Mouse (Mus musculus): ENCODE results near the gene Rps10.

The Rps10 gene

DNA sequence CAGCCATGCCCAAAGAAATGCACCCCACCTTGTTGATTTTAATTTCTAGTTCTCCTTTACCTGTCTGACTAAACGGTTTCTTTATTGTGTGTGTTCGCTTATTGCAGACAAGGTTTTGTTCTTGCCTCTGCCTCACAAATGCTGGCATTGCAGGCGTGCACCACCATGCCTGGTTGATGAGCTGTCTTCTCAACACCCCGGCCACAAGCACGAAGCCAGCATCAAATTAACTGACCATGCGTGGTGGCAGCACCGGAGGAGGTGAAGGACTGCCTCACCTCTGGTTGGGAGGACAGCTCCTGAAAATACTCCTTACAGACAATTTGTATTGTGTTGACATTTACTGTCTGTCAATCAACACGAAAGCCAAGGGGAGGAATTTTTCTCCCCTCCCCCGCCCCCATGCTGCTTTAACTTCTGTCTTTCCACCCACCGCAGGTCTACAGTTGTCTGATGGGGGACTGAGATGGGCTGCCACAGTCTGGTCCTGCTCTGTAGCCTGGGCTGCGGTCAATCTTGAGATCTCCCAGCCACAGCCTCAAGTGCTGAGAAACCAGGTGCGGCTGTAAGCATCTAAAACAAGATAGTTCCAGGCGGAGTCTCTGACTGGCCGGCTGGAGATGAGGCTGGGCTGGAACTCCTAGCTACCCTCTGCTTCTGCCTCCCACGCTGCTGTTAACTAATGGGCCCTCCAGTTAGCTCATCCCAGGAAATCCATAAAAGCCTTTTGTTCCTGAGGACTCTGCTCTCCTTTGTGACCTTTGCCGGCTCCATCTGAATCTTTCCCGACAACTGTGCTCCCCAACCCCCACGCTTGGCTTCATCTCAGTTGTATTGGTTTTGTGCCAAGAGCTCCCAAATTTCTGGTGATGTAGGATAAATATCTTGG, at the start of gene Rps10:
Gene Rps10, minus strand, starts transcription at position 538 of the 889 bp plus-strand sequence.
- in situ Hi-C loops (cut with MboI; ENCODE audit: low pct_unique_long_range_greater_than_20kb in 1 of 2, low sequenced_read_pairs in 2 of 2, unreplicated experiment in 1 of 2), result no loop called here

DNA sequence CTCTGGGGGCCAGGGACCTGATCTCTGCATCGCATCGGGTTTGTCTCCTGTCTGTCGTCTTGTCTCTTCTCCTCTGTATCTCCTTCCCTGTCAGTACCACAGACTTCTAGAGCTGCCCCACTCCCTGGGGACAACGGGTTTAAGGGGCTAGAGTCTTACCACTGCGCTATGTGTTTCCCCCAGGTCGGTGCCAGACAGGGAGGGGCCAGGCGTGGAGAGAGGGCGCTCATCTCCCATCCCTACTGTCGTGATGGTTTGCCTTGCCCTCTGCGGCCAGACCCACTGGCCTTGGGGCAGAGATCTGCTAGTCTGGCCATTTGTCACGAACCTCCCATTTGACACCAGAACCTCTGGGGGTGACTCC, 49.1 kb upstream of the Rps10 start:
- in situ Hi-C loops (cut with MboI; ENCODE audit: low pct_unique_long_range_greater_than_20kb in 1 of 2, low sequenced_read_pairs in 2 of 2, unreplicated experiment in 1 of 2), result no loop called here

DNA sequence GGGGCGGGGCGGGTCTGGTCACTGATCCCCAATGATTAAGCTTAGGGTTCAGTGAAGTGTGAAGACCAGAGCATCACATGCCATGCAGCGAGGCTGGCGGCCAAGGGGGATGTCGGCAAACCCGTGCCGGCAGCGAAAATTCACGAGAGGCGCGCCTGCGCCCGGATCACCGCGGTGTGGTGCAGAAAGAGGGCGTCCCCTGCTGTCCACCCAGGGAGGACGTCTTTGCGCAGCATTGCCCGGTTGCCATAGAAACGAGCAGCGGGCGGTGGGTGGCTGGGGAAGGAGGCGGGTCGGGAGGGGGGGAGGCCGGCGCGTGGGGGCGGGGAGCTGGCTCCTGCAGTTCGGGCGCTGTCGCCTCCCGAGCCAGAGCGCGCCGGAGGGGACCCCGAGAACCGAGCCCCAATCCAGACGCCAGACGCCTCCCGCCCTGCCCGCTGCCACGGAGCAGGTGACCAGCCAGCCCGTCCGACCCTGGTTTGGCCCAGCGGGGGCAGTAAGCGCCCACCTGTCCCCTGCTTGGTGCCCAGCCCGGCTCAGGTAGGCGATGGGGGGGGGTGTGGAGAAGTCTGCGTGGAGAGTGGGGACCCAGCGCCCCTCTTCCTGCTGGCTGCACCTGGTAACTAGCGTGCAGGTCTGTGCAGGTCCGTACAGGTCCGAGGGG, 48.5 kb upstream of the Rps10 start:
- in situ Hi-C loops (cut with MboI; ENCODE audit: low pct_unique_long_range_greater_than_20kb in 1 of 2, low sequenced_read_pairs in 2 of 2, unreplicated experiment in 1 of 2), result no loop called here

DNA sequence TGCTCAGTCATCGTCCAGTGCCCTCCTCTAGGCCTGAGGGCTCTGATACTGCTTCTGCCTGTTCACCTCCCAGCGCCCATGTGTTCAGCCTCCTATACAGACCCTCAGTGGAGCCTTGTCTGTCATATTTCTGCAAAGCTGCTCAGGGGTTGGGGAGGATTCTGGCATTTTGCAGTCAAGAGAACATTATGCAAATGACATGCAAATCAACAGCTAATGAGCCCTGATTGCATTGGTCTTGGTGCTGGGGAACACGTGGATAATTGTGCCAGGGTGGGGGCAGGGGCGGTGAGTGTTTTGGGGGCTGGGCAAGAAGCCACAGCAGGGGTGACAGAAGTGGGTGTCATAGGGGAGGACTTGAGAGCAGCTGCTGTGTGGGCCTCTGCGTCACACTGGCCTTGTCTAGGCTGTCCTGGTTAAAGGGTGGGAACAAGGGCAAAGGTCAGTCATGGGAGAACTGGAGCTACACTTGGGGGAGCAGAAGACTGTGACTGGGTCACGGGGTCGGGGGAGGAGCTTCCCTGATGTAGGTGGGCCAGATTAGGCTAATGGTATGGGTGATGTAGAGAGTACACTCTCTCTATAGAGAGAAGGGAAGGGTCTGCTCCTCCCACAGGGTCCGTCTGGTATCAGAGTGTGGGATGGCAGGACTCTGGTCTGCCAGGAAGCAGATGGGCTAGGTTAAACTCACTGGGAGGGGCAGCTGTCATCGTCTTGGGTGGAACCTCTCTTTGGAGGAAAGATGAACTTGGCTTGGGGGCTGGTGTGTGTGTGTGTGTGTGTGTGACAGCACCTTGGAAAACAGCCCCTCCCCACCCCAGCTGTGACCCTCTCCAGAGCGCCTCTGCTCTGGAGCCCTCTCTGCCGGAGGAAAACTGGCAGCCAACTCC, 42.7 kb upstream of the Rps10 start:
- in situ Hi-C loops (cut with MboI; ENCODE audit: low pct_unique_long_range_greater_than_20kb in 1 of 2, low sequenced_read_pairs in 2 of 2, unreplicated experiment in 1 of 2), result no loop called here

DNA sequence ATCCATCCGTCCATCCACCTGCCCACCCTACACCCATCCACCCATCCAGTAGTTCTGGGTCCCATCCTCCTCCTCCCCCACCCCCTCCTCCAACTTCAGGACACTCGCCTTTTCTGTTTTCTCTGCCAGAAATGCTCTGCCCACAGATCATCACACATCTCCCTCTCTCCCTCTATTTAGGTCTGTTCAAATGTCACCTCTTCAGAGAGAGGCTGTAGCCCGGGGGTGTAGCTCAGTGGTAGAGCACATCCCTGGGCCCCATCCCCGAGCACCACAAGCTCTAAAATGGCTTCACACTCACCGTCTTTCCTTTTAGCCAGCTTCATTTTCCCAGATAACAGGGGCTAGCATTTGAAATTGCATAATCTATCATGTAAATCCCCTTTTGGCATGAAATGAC, 41.3 kb upstream of the Rps10 start:
- in situ Hi-C loops (cut with MboI; ENCODE audit: low pct_unique_long_range_greater_than_20kb in 1 of 2, low sequenced_read_pairs in 2 of 2, unreplicated experiment in 1 of 2), result no loop called here

DNA sequence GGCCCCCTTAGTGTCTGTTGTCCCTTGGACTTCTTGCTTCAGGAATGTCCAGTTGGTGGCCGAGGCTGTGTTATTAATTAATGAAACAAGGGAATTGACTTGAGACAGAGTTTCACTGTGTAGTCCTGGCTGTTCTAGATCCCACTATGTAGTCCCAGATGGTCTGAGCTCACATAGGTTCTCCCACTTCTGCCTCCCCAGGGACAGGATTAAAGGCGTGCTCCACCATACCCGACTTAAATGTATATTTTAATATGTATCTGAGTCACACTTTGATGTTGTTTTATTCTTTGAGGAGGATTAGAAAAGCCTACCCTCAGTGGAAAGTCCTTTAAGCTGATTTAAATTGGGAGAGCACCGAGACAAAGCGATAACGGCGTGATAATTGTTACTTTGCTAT, 39.8 kb upstream of the Rps10 start:
- in situ Hi-C loops (cut with MboI; ENCODE audit: low pct_unique_long_range_greater_than_20kb in 1 of 2, low sequenced_read_pairs in 2 of 2, unreplicated experiment in 1 of 2), result no loop called here

DNA sequence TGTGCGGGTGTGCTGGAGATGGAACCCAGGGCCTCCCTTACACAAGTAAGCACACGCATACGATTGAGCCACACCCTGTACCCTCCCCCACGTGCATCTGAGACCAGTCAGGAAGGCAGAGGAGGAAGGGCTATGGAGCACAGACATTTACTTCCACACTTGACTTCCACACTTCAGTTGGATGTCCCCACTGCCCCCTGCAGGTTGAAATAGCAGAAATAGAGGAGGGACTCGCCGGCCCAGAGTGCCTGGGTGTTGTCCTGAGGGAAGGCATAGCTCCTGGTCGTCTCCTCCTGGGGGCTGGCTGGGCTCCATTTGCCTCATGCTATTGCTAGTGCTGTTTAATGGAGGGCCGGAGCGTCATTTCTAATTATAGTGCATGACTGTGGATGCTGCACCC, 39.0 kb upstream of the Rps10 start:
- in situ Hi-C loops (cut with MboI; ENCODE audit: low pct_unique_long_range_greater_than_20kb in 1 of 2, low sequenced_read_pairs in 2 of 2, unreplicated experiment in 1 of 2), result no loop called here

DNA sequence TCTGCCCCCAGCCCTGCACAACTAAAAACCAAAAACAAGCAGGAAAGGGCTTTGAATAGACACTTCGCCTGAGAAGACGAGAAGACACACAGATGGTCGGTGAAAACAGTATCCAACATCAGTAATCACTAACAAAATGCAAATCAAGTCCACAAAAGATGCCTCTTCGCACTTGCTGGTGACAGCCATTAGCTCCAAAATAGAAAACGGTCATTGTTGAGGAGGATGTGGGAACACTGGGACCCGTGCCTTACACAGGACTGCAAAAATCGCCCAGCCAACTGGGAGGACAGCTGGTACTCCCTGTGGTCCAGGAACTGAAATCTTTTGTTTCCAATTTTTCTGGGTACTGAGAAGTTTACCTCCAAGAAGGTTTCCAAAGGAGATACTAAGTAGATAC, 37.5 kb upstream of the Rps10 start:
- in situ Hi-C loops (cut with MboI; ENCODE audit: low pct_unique_long_range_greater_than_20kb in 1 of 2, low sequenced_read_pairs in 2 of 2, unreplicated experiment in 1 of 2), result no loop called here

DNA sequence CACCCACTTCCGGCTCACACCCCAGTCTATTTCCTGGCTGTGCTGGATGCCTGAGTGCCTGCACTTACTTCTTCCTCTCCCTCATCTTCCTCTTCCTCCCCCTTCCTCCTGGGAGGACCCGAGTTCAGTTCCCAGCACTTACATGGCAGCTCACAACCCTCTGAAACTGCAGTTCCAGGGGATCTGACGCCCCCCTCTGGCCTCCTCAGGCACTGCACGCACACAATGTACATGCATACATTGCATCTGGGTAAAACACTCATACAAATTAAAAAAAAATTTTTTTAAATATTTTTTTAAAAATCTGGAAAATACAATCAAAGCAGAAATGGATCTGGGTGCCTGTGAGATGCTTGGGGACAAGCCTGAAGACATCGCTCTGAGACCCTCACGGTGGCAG, 35.3 kb upstream of the Rps10 start:
- in situ Hi-C loops (cut with MboI; ENCODE audit: low pct_unique_long_range_greater_than_20kb in 1 of 2, low sequenced_read_pairs in 2 of 2, unreplicated experiment in 1 of 2), result no loop called here

DNA sequence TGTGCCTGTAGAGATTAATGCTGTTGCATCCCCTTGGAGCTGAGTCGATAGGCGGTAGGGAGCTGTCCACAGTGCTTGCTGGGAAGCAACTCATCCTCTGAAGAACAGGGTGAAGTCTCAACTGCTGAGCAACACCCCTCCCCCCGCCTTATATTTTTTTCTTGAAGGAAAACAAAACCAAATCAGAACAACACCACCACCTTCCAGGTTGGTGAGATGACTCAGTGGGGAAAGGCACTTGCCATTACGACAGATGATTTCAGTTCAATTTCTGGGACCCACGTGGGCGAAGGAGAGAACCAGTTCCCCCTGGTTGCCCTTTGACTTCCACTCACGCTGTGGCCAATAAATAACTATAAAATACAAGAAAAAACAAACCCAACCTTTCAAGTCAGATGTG, 22.3 kb upstream of the Rps10 start:
- in situ Hi-C loops (cut with MboI; ENCODE audit: low pct_unique_long_range_greater_than_20kb in 1 of 2, low sequenced_read_pairs in 2 of 2, unreplicated experiment in 1 of 2), result no loop called here

DNA sequence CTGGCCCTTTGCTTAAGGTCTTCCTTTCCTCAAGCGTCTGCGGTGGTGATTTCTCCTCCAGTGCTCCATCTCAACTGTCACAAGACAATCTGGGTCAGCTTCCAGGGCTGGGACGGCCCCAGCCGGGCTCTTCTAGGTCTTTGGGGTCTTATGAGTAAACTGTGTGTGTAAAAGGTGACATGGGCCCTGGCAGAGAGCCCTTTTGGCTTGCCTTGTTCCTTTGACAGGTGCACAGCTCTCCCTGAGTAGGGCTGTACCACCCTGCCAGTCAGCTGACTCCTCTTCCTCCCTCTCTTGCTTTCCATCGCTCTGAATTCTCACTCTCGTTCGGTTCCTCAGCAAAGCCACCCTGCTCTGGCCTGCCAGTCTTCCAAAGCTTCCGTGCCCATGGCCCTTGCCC, 20.7 kb upstream of the Rps10 start:
- in situ Hi-C loops (cut with MboI; ENCODE audit: low pct_unique_long_range_greater_than_20kb in 1 of 2, low sequenced_read_pairs in 2 of 2, unreplicated experiment in 1 of 2), result no loop called here

DNA sequence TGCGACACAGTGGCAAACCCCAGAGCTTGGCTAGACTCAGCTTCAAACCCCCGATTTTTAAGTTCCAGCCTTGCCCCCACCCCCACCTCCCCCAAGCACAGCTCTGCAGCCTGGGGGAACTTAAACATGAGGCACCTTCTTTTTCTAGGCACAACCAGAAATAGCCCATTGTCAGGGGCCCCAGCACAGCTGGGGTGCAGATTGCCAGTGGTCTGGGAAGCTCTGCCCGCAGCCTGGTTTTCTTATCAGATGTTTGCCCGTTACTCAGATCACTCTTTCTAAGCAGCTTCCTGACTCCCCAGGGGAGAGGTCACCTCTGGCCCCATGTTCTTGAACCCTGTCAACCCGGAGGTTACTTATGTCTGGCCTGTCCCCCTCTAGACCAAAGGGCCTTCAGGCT, 19.9 kb upstream of the Rps10 start:
- in situ Hi-C loops (cut with MboI; ENCODE audit: low pct_unique_long_range_greater_than_20kb in 1 of 2, low sequenced_read_pairs in 2 of 2, unreplicated experiment in 1 of 2), result no loop called here

DNA sequence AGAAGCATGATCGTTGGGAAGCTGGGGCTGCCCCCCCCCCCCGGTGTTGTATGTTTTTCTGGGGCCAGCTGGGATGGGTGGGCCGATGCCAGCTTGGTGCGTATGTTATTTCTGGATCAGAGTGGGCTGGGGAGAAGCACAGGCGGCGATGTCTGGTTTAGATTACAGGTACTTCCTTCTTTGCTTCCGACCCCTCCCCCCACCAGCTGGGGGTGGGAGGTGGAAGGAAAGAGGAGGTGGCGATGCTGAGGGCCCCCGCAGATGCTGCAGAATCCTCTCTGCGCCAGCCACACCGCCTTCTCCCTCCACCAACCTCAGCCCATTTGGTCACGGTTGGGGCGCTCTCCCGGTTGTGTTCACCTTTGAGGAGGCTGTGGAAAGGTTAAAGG, 19.5 kb upstream of the Rps10 start:
- in situ Hi-C loops (cut with MboI; ENCODE audit: low pct_unique_long_range_greater_than_20kb in 1 of 2, low sequenced_read_pairs in 2 of 2, unreplicated experiment in 1 of 2), result no loop called here

DNA sequence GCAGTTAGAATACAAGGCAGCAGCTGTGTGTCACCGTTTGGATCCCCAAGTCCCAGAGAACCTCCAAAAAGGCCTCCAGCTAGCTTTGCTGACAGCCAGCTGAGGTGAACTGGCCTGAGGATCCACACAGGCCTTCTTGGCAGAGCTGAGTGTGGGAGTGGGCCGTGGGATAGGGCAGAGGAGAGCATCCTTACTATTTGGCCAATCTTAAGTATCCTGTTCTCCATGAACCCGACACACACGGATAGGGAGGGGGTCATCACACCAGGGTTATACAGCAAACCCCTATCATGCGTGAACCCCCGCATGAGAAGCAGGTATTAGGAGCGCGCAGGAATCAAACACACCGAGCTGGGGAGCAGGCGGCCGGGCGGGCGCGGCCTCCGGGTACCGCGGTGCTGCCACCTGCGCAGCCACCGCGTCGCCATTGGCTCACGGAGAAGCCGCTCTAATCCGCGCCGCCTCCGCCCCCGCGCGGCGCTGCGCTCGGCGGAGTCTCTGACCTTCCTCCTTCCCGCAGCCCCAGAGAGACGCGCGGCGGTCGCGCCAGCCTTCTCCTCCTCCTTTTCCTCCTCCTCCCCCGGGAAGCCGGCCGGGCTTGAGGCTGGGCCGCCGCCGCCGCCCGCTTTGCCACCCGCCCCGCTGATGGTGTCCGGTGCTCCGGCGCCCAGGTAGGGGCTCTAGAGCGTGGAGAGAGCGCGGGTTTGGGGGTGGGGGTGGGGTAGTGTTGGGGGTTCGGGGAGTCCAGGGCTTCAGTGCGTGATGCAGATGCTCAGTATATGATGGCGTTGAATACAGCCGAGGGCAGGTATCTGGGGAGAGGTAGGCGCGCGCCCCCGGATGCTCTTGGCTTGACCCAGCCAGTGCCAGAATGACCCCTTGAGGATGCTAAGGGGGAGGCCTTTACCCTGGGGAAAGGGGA, 18.9 kb upstream of the Rps10 start, which contains the start of gene Pacsin1:
Gene Pacsin1, plus strand, starts transcription at position 421 of the 922 bp plus-strand sequence.
- in situ Hi-C loops (cut with MboI; ENCODE audit: low pct_unique_long_range_greater_than_20kb in 1 of 2, low sequenced_read_pairs in 2 of 2, unreplicated experiment in 1 of 2), result no loop called here

DNA sequence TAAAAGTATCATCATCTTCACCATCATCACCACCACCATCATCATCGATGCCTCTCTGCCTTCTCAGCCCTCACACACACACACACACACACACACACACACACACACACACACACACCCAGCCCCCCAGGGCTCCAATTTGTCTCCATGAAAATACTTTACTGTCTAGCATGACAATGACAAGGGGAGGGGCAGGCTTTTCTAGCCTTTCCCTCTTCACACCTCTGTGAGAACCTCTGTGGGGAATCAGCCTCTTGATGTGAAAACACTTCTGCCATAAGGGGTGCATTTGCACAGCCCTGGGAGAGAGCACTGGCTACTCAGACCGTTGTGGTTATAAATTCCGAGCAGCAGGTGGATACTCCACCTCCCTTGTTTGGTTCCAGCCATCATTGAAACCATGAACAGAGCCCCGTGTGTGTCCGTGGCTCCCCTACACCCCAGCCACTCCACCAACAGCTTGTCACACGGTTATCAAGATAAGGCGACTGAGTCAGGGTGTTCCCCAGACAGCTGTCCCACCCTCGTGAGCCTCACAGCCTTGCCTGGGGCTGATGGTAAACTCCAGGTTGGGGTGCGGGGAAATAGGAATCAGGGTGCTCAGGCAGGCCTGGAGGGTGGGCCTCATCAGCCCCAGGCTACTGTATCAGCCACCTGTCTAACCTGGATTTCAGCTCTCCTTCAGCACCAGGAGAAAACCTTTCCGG, 16.9 kb upstream of the Rps10 start:
- in situ Hi-C loops (cut with MboI; ENCODE audit: low pct_unique_long_range_greater_than_20kb in 1 of 2, low sequenced_read_pairs in 2 of 2, unreplicated experiment in 1 of 2), result no loop called here

DNA sequence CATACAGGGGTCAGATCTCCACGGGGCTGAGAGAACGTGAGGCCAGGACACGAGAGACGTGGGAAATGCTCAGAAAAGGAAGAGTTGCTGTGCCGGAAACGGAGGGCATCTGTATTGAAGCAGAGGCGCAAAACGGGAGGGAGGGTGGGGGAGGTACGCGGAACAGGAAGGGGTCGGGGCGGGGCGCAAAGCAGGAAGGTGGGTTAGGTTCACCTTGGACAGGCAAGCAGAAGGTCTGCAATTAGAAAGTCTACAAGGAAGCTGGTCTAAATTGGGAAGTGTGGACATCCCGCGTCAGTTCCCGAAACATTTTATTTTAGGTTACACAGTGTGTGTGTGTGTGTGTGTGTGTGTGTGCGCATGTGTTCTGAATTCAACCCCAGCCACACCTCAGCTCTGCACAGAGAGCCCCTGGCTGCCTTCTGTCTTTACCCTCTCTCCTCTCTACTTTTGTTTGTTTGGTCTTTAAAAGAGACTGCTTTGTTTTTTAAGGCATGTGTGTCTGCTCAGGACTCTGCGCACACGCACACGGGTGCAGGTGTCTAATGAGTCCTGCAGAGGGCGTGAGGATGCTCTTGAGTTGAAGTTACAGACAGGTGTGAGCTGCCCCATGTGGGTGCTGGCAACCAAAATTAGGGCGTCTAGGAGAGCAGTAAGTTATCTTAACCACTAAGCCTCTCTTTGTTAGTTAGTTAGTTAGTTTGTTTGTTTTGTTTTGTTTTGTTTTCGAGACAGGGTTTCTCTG, 15.7 kb upstream of the Rps10 start:
- in situ Hi-C loops (cut with MboI; ENCODE audit: low pct_unique_long_range_greater_than_20kb in 1 of 2, low sequenced_read_pairs in 2 of 2, unreplicated experiment in 1 of 2), result no loop called here

DNA sequence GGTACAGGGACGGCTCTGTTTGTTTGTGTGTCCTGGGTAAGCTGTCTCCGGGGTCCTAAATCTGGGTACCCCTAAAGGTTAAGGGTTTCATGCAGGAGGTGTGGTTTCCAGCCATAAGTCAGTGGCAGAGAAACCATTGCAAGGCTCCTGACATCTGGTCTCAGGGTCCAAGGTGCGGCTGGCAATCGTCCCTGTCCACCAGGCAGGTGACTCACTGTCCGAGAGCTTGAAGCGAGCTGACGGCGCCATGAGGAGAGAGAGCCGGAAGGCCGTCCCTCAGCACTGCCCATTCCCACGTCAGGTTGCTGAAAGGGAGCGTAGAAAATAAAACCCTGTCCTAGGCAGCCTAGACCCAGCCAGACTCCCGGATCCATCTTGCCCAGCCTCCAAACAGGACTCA, 14.1 kb upstream of the Rps10 start:
- in situ Hi-C loops (cut with MboI; ENCODE audit: low pct_unique_long_range_greater_than_20kb in 1 of 2, low sequenced_read_pairs in 2 of 2, unreplicated experiment in 1 of 2), result no loop called here

All from mouse embryonic stem cell (cell line).